Mouse (Mus musculus) ovary, postnatal 14 days (tissue): Measurements from ENCODE around the gene Haus3.

ENCODE experiments used
- DNase-seq: peaks from one replicate; pipeline ENCODE4 v3.0.0; 2022; ENCODE audit warnings: low spot score

Haus3 gene

GRCm38 (mm10) chr5:34105681-34106080 lies 63.6 kb downstream of the Haus3 start:
- no peak for DNase-seq
